Mouse (Mus musculus) spleen, postnatal 36 days (tissue): Measurements from ENCODE around the gene Efnb2.

Source experiments
- DNase-seq, 2 experiments: peaks; one replicate each; pipeline ENCODE4 v3.0.0; 2022; ENCODE audit warnings: low spot score in 2 of 2, mixed read lengths in 1 of 2

Efnb2 gene

GRCm38 (mm10) chr8:8661103-8661758, at the start of gene Efnb2:
Gene Efnb2, minus strand, starts transcription at chr8:8661242.
- peak; percentile 88 to 89 for DNase-seq

- DNase-seq, result no peak
These were observed 43.8 kb upstream of the Efnb2 start for GRCm38 (mm10) chr8:8704813-8705212.

GRCm38 (mm10) chr8:8703668-8704067, 42.6 kb upstream of the Efnb2 start:
- no peak for DNase-seq

- no peak for DNase-seq
These were observed 39.8 kb upstream of the Efnb2 start for GRCm38 (mm10) chr8:8700821-8701220.

- DNase-seq, result no peak
These were observed 39.2 kb upstream of the Efnb2 start for GRCm38 (mm10) chr8:8700229-8700628.

GRCm38 (mm10) chr8:8690146-8691092, 29.4 kb upstream of the Efnb2 start, which contains the start of gene Arglu1:
Gene Arglu1, minus strand, starts transcription at chr8:8690521.
- DNase-seq, result peak; percentile 93 to 94

- DNase-seq, result peak; percentile 67 to 68
These were observed 28.6 kb upstream of the Efnb2 start for GRCm38 (mm10) chr8:8689454-8690145.

GRCm38 (mm10) chr8:8688823-8689453, 27.9 kb upstream of the Efnb2 start:
- peak; percentile 20 to 21 for DNase-seq

- no peak for DNase-seq
These were observed 24.5 kb upstream of the Efnb2 start for GRCm38 (mm10) chr8:8685517-8685916.

GRCm38 (mm10) chr8:8682697-8683096, 21.7 kb upstream of the Efnb2 start:
- DNase-seq, result no peak

GRCm38 (mm10) chr8:8678236-8678635, 17.2 kb upstream of the Efnb2 start:
- DNase-seq, result no peak

- DNase-seq, result no peak
These were observed 13.8 kb upstream of the Efnb2 start for GRCm38 (mm10) chr8:8674864-8675263.

GRCm38 (mm10) chr8:8661759-8662138, 707 bp upstream of the Efnb2 start:
- peak; percentile 74 to 76 for DNase-seq

GRCm38 (mm10) chr8:8660307-8661098, 539 bp downstream of the Efnb2 start:
- no peak for DNase-seq

GRCm38 (mm10) chr8:8659503-8660306, 1.3 kb downstream of the Efnb2 start:
- DNase-seq, result no peak

- peak; percentile 35 to 42 for DNase-seq
These were observed 2.4 kb downstream of the Efnb2 start for GRCm38 (mm10) chr8:8658426-8659224.

- no peak for DNase-seq
These were observed 3.2 kb downstream of the Efnb2 start for GRCm38 (mm10) chr8:8657692-8658355.

- no peak for DNase-seq
These were observed 4.2 kb downstream of the Efnb2 start for GRCm38 (mm10) chr8:8656578-8657441.
